Mouse (Mus musculus): ENCODE results near the gene Zfp26. TPM values are rescaled to one million over a fixed set of nuclear protein-coding genes. Genes with fewer than 3 reads are reported as not detected.

The Zfp26 gene
- 42.2 TPM for total RNA-seq (2023)

DNA sequence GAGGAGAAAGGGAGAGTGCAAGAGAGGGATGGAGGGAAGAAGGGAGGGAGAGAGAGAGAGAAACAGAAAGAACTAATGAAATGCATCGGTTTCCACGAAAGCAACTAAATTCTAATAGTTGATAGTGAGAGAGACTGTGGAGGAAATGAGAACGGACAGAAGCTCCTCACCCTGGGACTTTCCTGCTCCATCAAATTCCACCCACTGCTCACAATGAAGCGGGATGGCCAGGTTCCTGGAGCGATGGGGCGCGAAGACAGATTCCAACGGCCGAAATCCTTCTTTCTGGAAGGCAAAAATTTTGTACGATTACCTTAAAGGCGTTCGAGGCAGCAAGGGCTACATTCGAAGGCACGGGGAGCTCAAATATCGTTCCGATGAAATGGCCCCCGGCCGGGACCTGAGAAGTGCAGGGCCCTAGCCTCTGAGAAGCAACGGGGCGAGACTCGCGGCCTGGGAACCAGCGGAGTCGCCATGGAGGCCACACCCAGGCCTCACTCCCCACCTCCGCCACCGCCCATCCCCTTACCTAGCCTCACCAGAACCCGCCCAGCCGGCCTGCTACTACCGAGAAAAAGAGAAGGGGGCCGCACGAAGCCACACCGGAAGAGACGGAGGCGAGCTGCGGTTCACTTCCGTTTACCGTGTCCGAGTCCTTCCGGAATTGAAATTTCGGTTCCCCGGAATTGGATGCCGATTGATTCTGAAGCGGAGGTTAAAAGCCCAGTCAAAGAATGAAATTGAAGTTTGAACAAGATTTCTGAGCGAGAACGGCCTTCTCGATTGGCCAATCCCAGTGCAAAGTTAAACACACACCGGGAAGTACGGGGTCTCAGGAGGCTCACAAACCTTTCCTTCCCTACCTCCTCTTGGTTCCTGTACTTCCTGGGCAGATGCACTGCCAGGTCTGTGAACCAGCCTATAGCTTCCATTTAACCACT is at the start of gene Zfp26:
TSS of gene Zfp26 (minus strand) at position 786 of the 941 bp plus-strand sequence.

DNA sequence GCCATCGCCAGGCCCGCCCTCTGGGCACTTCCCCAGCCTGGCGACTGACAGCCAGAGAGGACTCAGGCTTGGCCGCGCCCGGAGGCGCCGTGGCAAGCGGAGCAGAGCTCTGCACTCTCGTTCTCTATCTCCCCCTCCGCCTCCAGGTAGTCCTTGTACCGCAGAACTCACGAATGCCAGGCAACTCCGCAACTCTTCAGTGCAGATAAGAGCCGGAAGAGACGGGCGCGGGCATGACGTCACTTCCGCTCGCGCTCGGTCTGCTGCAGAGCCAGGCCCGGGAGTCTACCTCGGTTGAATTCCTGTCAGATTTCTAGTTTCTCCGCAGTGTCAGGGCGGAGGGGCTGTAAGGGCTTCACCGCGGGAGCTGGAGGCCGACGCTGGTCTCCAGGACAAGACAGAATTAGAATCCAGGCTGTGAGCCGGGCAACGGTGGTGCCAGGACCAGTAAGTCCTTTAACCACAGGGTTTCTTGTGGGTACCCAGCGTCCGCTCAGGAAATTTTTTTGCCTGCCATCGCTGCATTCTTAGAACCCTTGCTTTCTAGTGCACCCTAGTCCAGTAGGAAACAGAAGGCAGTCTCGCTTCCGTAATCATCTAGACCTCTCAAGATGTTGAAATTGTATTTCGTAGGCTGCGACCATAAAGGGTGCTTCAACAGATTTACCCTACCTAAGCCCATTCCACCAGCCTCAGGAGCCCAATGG is 32.7 kb upstream of the Zfp26 start, which contains the start of gene Zfp426:
TSS of gene Zfp426 (minus strand) at position 220 of the 707 bp plus-strand sequence.

DNA sequence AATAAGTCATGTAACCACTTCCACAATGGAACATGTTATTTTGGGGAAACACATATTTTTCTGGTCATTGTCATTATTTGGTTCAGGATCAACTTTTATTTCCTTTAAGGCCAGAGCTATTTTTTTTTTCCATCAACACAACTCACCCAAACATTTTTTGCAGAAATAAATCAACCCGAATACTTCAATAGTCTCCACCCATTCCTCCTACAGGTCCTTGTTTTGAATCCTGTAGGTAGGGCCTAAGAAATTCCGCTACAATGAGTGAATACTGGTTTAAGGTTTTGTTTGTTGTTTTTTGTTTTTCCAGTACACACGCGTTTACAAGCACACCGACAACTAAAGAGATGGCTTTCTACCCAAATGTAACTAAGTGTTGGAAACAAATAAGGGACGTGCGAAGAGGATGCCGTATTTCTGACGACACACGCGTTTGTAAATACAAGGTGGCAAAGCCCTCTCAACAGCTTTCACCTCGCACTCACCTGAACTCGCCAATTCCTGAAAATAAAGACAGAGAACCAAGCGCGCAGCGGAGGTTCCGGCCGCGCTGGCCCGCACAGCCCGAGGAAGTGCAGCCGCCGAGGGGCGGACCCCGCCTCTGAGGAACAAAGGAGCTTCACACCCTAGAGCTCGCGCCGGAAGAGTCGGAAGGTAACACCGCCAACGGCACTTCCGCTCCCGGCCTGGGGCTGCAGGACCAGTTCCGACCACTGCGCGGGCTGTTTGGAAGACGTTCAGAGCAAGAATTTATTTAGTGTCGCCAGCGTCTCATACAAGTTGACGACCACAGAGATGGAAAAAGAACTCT is 75.2 kb downstream of the Zfp26 start, which contains the start of gene Zfp560:
TSS of gene Zfp560 (minus strand) at position 646 of the 811 bp plus-strand sequence.

Other genes with a start within 250 kb of the Zfp26 start
- not detected for gene Olfr871, start 248.0 kb downstream of the Zfp26 start, total RNA-seq (2023)
- gene Olfr872, start 223.0 kb downstream of the Zfp26 start, total RNA-seq (2023): not detected
- gene Olfr39, start 177.8 kb downstream of the Zfp26 start, total RNA-seq (2023): not detected
- gene Olfr873, start 161.6 kb downstream of the Zfp26 start, total RNA-seq (2023): not detected
- gene Olfr18, start 124.1 kb downstream of the Zfp26 start, total RNA-seq (2023): not detected
- 11.6 TPM for gene Zfp560, start 75.0 kb downstream of the Zfp26 start, total RNA-seq (2023)
- 22.1 TPM for gene Zfp426, start 32.6 kb upstream of the Zfp26 start, total RNA-seq (2023)
- 31.1 TPM for gene Zfp266, start 61.3 kb upstream of the Zfp26 start, total RNA-seq (2023)
- gene Zfp846, start 121.1 kb upstream of the Zfp26 start, total RNA-seq (2023): 6.9 TPM
- gene Ubl5, start 182.7 kb upstream of the Zfp26 start, total RNA-seq (2023): 288 TPM
- 93.1 TPM for gene Fbxl12, start 184.6 kb upstream of the Zfp26 start, total RNA-seq (2023)
- 19.6 TPM for gene Pin1, start 191.9 kb upstream of the Zfp26 start, total RNA-seq (2023)

All from CD8-positive naive resting alpha-beta T cell, adult 57 days (primary cell).